Mouse (Mus musculus) adrenal gland, adult 10 weeks (tissue): ENCODE data around the gene Vsig10. TPM values are rescaled to one million over a fixed set of nuclear protein-coding genes. Genes with fewer than 3 reads are reported as not detected.

Experiments used
- polyA plus RNA-seq: library from polyadenylated mRNA; stranded (reverse); fragments of 350-450 nt; fragmentation: Illumina TruSeq; extraction: RNeasy Lipid Tissue Mini Kit (QIAGEN cat#74804); gene quantifications from one replicate; pipeline ENCODE4 v1.2.3, GENCODE M21; 2014; ENCODE audit warnings: low read depth, low replicate concordance

Gene Vsig10
- polyA plus RNA-seq = 14.2 TPM

GRCm38 (mm10) chr5:117318741-117319629, at the start of gene Vsig10:
TSS of gene Vsig10 (plus strand) at chr5:117319083.

GRCm38 (mm10) chr5:117286831-117287822, 31.8 kb upstream of the Vsig10 start, which contains the start of gene Pebp1:
TSS of gene Pebp1 (minus strand) at chr5:117287625.

GRCm38 (mm10) chr5:117357129-117357477, 38.2 kb downstream of the Vsig10 start, which contains the start of gene Wsb2:
TSS of gene Wsb2 (plus strand) at chr5:117357304.

GRCm38 (mm10) chr5:117388877-117389276, 70.0 kb downstream of the Vsig10 start, which contains the start of gene Rfc5:
TSS of gene Rfc5 (minus strand) at chr5:117389047.

Other genes with a start within 250 kb of the Vsig10 start
- 32.4 TPM for gene Suds3, start 203.0 kb upstream of the Vsig10 start, polyA plus RNA-seq
- gene Taok3, start 199.0 kb upstream of the Vsig10 start, polyA plus RNA-seq = 26.4 TPM
- gene Pebp1, start 31.5 kb upstream of the Vsig10 start, polyA plus RNA-seq = 129 TPM
- gene Wsb2, start 38.2 kb downstream of the Vsig10 start, polyA plus RNA-seq = 27.0 TPM
- 3.2 TPM for gene Rfc5, start 70.0 kb downstream of the Vsig10 start, polyA plus RNA-seq
- gene Ksr2, start 94.9 kb downstream of the Vsig10 start, polyA plus RNA-seq = 3.3 TPM